Mouse (Mus musculus) urinary bladder, adult 18-20 months (tissue): Measurements from ENCODE around the gene Gm8138.
"Not testable (repeated sequence)": the region's sequence is repeated elsewhere in the genome, so short reads cannot be mapped to it uniquely, and the experiment has no call there.

Experiments used
- DNase-seq, 2 experiments: peaks; one replicate each; pipeline ENCODE4 v3.0.0; 2022; ENCODE audit warnings: low spot score in 2 of 2, mixed read lengths in 2 of 2

Gm8138 gene

DNA sequence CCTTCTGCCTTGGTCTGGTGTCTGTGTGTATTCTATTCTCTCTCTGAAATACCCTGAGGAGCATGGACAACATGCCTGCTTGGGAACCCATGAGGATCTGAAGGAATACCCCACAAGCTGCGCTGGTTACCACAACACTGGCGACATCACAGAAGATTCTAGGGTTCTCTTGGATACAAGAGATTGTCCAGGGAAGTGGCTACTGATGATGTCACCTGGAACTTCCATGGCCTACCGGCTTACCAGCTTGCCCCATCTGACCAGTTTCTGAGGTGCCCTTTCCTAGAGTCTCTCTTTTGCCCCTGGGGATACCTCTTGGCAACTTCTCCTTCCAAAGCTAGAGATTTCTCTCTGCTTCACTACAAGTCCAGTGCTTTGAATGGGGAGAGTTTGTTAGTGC lies at the start of gene Gm8138:
TSS of gene Gm8138 (minus strand) at position 101 of the 400 bp plus-strand sequence.
- DNase-seq = not testable (repeated sequence)

DNA sequence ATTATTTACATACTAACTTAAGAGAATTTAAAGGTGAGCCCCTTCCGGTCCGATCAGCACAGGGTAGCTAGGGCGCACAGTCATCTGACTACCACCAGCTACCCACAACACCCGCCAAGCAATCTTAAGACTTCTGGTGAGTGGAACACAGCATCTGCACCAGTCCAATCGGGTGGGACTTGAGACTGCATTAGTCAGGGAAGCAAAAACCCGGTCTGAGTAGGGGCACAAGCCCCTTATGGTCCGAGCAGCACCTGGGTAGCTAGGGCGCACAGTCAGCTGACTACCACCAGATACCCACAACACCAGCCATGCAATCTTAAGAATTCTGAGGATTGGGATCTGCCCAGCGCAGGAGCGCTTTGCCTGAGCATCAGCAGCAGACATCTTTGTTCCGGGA lies 54.4 kb downstream of the Gm8138 start:
- not testable (repeated sequence) for DNase-seq
